Mouse (Mus musculus) hindbrain, embryonic 16.5 days (tissue): ENCODE data around the gene Myh9. TPM values are rescaled to one million over a fixed set of nuclear protein-coding genes. Genes with fewer than 3 reads are reported as not detected.

Experiments
- ATAC-seq: fragments of 200-750 bp; cut with Nextera tagmentation; 2 replicates; pipeline ENCODE4 v1.8.0; 2017; ENCODE audit warnings: moderate TSS enrichment, moderate library complexity
- H3K27ac ChIP-seq: fragments of 300-500 bp; sonication (generic); 2 replicates; pipeline ENCODE4 v1.5.1; 2014; ENCODE audit warnings: low read depth, mild to moderate bottlenecking, control low read depth, low read length, moderate library complexity
- H3K27me3 ChIP-seq: fragments of 300-500 bp; sonication (generic); replicated peaks from 2 replicates; pipeline ENCODE4 v1.6.1; 2014; ENCODE audit warnings: low read length; ENCODE audit not compliant: control insufficient read depth, insufficient read depth
- H3K36me3 ChIP-seq: fragments of 300-500 bp; sonication (generic); 2 replicates; pipeline ENCODE4 v1.6.1; 2014; ENCODE audit warnings: mild to moderate bottlenecking, low read length, moderate library complexity, mixed read lengths; ENCODE audit not compliant: control insufficient read depth, insufficient read depth
- H3K4me1 ChIP-seq: fragments of 300-500 bp; sonication (generic); 2 replicates; pipeline ENCODE4 v1.6.1; 2014; ENCODE audit warnings: low read depth, low read length; ENCODE audit not compliant: control insufficient read depth, insufficient read depth
- H3K4me2 ChIP-seq: fragments of 300-500 bp; sonication (generic); 2 replicates; pipeline ENCODE4 v1.6.1; 2014; ENCODE audit warnings: mild to moderate bottlenecking, low read length, control low read depth, moderate library complexity
- H3K4me3 ChIP-seq: fragments of 300-500 bp; sonication (generic); 2 replicates; pipeline ENCODE4 v1.5.1; 2014; ENCODE audit warnings: mild to moderate bottlenecking, low read length, control low read depth, moderate library complexity
- H3K9ac ChIP-seq: fragments of 300-500 bp; sonication (generic); 2 replicates; pipeline ENCODE4 v1.6.1; 2014; ENCODE audit warnings: low read depth, mild to moderate bottlenecking, control low read depth, low read length, moderate library complexity
- H3K9me3 ChIP-seq: fragments of 300-500 bp; sonication (generic); 2 replicates; pipeline ENCODE4 v1.6.1; 2014; ENCODE audit warnings: mild to moderate bottlenecking, low read length, moderate library complexity; ENCODE audit not compliant: control insufficient read depth
- WGBS: fragments of 180-500 bp; shearing (Covaris S2); extraction: QIAGEN DNeasy Blood & Tissue Kit; methylation state at CpG from one replicate; pipeline ENCODE4 v1.1.7; 2014; 5-methylcytosine and 5-hydroxymethylcytosine counted together
- polyA plus RNA-seq: library from polyadenylated mRNA; unstranded; fragments of >200 nt; fragmentation: Nextera tagmentation; extraction: Ambion mirVana; gene quantifications from 2 replicates; pipeline ENCODE4 v1.2.1, GENCODE M21; 2015

Gene Myh9
- polyA plus RNA-seq, 1 experiment from 2014 or later, result 8.4 TPM

DNA sequence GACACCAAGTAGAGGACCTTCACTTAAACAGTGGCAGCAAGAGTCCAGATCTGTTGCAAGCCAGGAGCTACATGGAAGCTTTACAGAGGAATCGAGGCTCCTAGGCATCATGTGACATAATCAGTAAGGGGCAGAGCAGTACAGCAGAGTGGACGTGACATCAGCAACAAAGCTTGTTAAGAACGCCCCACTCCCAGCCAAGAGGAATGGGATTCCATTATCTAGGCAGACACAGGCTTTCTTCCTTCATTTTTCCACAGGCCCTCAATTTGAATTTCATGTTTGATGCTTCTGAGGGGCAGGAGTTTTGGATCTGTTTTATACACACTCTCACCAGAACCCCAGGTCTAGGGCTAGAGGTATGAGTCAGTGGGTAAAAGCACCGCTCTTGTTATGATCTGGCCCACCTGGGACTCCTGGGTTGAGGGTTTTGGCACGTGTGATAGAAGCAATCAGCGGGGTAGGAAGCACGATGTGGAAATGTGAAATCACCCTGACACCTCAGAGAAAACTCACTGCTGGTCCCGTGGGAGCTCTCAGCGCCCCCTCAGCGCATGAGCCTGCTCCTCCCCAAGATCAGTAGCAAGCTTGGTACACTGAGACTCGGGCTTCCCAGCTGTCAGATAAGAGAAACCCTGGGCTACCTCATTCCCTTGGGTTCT lies 30.7 kb downstream of the Myh9 start:
- no peak overlapping the region for H3K9ac ChIP-seq
- H3K4me1 ChIP-seq, result peaks cover 25% of the 10 kb centered on the region
- no peak overlapping the region for H3K4me2 ChIP-seq
- peaks cover 10% of the 10 kb centered on the region for H3K36me3 ChIP-seq
- no peak overlapping the region for H3K4me3 ChIP-seq
- WGBS, result 53% methylated on average over 11 of the region's 11 CpGs
- H3K27me3 ChIP-seq, result no peaks in the 10 kb centered on the region
- ATAC-seq, result no peak
- no peak overlapping the region for H3K27ac ChIP-seq
- H3K9me3 ChIP-seq, result no peaks in the 10 kb centered on the region

- 48% methylated on average over 17 of the region's 17 CpGs for WGBS
- peaks cover 19% of the 10 kb centered on the region for H3K4me1 ChIP-seq
- H3K27me3 ChIP-seq, result no peaks in the 10 kb centered on the region
- peak overlapping the region; percentile 35; the same call in 1 of the 2 replicates for H3K9ac ChIP-seq
- no peaks in the 10 kb centered on the region for H3K9me3 ChIP-seq
- H3K27ac ChIP-seq, result 0 out of 2 replicates have a peak overlapping the region, but pooled peaks have one; percentile 39
- H3K36me3 ChIP-seq, result peaks cover 10% of the 10 kb centered on the region
- no peak overlapping the region for H3K4me2 ChIP-seq
- no peak overlapping the region for H3K4me3 ChIP-seq
- ATAC-seq, result peak; percentile 79
These were observed 31.4 kb downstream of the Myh9 start for GRCm38 (mm10) chr15:77810416-77811098.

- H3K27me3 ChIP-seq, result no peaks in the 10 kb centered on the region
- no peak overlapping the region for H3K9ac ChIP-seq
- no peak overlapping the region for H3K4me2 ChIP-seq
- no peak overlapping the region for H3K27ac ChIP-seq
- H3K9me3 ChIP-seq, result no peaks in the 10 kb centered on the region
- H3K4me1 ChIP-seq, result peaks cover 19% of the 10 kb centered on the region
- H3K36me3 ChIP-seq, result peaks cover 12% of the 10 kb centered on the region
- WGBS, result 75% methylated on average over 1 of the region's 1 CpGs
- ATAC-seq, result no peak
- H3K4me3 ChIP-seq, result no peak overlapping the region
These were observed 32.5 kb downstream of the Myh9 start for GRCm38 (mm10) chr15:77809434-77809833.

DNA sequence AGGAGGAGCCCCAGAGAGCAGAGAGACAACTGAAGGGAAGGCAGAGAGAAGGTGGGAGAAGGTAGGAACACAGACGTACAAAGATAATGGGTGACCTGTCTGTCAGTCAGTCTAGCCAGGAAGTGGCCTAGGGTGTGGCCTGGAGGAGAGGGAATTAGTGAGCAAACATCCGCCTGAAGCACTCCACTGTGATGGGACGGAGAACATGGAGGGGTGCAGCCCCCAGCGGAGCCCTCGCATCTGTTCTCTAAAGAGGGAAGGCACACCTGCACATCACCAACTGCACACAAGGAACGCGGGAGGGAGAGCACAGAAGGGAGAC lies 34.8 kb downstream of the Myh9 start:
- WGBS, result 88% methylated on average over 7 of the region's 7 CpGs

DNA sequence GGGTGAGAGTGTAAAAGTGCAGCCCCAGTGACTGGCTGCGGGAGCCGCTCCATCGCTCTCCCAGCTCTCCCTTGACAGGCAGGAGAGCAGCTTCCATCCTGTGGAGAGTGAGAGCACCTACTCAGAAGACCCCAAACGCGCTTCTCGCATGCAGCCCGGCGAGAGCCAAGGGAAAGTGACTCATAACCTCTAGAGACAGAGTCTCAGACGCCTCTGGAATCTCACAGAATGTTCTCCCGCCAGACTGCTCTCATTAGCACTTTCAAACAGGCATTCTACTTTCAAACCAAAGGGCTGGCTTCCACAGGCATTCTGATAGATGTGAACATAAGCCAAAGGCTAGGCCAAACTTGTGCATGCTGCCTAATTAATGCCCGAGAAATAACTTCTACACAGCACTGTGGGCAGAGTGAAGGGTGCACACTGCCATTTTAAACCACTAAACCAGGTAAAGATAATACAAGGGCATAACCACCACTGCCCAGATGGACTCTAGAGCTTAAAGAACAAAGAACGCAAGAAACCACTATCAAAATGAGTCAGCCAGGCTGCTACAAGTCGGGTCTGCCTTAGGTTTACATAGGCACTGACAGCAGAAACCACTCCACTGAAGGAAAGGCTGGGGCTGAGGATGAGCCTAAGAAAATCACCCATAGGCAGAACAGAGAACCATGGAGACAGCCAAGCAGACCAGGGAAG lies 35.3 kb downstream of the Myh9 start:
- H3K4me2 ChIP-seq, result no peak overlapping the region
- H3K4me3 ChIP-seq, result no peak overlapping the region
- H3K36me3 ChIP-seq, result peaks cover 4% of the 10 kb centered on the region; the same call in 1 of the 2 replicates
- no peak overlapping the region for H3K27ac ChIP-seq
- no peak overlapping the region for H3K9ac ChIP-seq
- H3K27me3 ChIP-seq, result no peaks in the 10 kb centered on the region
- no peaks in the 10 kb centered on the region for H3K9me3 ChIP-seq
- 88% methylated on average over 13 of the region's 13 CpGs for WGBS
- no peak for ATAC-seq
- H3K4me1 ChIP-seq, result peaks cover 15% of the 10 kb centered on the region

More for the DNA sequence above, 34.8 kb downstream of the Myh9 start:
- Histone ChIP-seq H3K9me3 (no peaks in the 10 kb centered on the region), H3K4me2 (no peak overlapping the region), H3K9ac (no peak overlapping the region), H3K4me3 (no peak overlapping the region), H3K27ac (no peak overlapping the region), H3K27me3 (no peaks in the 10 kb centered on the region), H3K4me1 (peaks cover 15% of the 10 kb centered on the region), H3K36me3 (peaks cover 7% of the 10 kb centered on the region; the same call in 1 of the 2 replicates)
- no peak for ATAC-seq

DNA sequence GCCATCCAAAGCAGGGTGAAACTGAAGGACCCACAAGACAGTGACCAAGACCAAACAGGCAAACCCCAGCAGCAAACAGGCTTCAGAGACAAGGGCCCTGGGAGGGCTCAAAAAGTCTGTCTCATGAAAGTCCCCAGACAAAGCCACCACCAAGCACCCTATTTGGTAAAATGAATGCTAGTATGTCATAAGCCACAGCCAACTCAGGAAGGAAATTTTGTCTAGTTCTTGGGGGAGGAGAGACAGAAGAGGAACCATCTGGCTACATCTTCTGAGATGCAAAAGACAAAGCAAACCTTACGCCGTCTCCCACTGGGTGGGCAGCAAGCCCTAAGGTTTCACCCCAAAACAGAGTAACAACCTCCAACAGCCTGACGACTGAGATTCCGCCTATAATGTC lies 36.3 kb downstream of the Myh9 start:
- Histone ChIP-seq H3K27ac (no peak overlapping the region), H3K4me2 (no peak overlapping the region), H3K36me3 (peaks cover 2% of the 10 kb centered on the region; the same call in 1 of the 2 replicates), H3K9me3 (no peaks in the 10 kb centered on the region), H3K27me3 (no peaks in the 10 kb centered on the region), H3K4me3 (no peak overlapping the region), H3K9ac (no peak overlapping the region), H3K4me1 (peaks cover 5% of the 10 kb centered on the region)
- ATAC-seq, result no peak
- 84% methylated on average over 4 of the region's 4 CpGs for WGBS

GRCm38 (mm10) chr15:77804949-77805348 lies 37.0 kb downstream of the Myh9 start:
- no peak for ATAC-seq
- H3K4me2 ChIP-seq, result no peak overlapping the region
- no peak overlapping the region for H3K9ac ChIP-seq
- no peak overlapping the region for H3K4me3 ChIP-seq
- 90% methylated on average over 9 of the region's 9 CpGs for WGBS
- H3K27ac ChIP-seq, result no peak overlapping the region
- no peaks in the 10 kb centered on the region for H3K4me1 ChIP-seq
- no peaks in the 10 kb centered on the region for H3K27me3 ChIP-seq
- H3K9me3 ChIP-seq, result no peaks in the 10 kb centered on the region
- H3K36me3 ChIP-seq, result peaks cover 2% of the 10 kb centered on the region; the same call in 1 of the 2 replicates

- WGBS, result 90% methylated on average over 6 of the region's 6 CpGs
- H3K36me3 ChIP-seq, result peaks cover 2% of the 10 kb centered on the region; the same call in 1 of the 2 replicates
- no peak for ATAC-seq
These were observed 37.5 kb downstream of the Myh9 start for GRCm38 (mm10) chr15:77804460-77804859.

GRCm38 (mm10) chr15:77803747-77804146 lies 38.2 kb downstream of the Myh9 start:
- WGBS, result 74% methylated on average over 3 of the region's 3 CpGs
- H3K4me3 ChIP-seq, result no peak overlapping the region
- H3K4me2 ChIP-seq, result no peak overlapping the region
- no peaks in the 10 kb centered on the region for H3K27me3 ChIP-seq
- no peak overlapping the region for H3K27ac ChIP-seq
- H3K36me3 ChIP-seq, result peaks cover 2% of the 10 kb centered on the region; the same call in 1 of the 2 replicates
- H3K9me3 ChIP-seq, result no peaks in the 10 kb centered on the region
- peak; percentile 35; the same call in 1 of the 2 replicates for ATAC-seq
- peaks cover 4% of the 10 kb centered on the region for H3K4me1 ChIP-seq
- no peak overlapping the region for H3K9ac ChIP-seq

More at GRCm38 (mm10) chr15:77804460-77804859, 37.5 kb downstream of the Myh9 start:
- no peaks in the 10 kb centered on the region for H3K9me3 ChIP-seq
- H3K4me3 ChIP-seq, result no peak overlapping the region
- H3K27ac ChIP-seq, result no peak overlapping the region
- no peak overlapping the region for H3K4me2 ChIP-seq
- no peaks in the 10 kb centered on the region for H3K27me3 ChIP-seq
- H3K9ac ChIP-seq, result no peak overlapping the region
- no peaks in the 10 kb centered on the region for H3K4me1 ChIP-seq
